Mouse (Mus musculus): ENCODE data around the gene Parp11. TPM values are rescaled to one million over a fixed set of nuclear protein-coding genes. Genes with fewer than 3 reads are reported as not detected.

Parp11 gene
- polyA plus RNA-seq, 1 experiment from 2014 or later, result 80.6 TPM

DNA sequence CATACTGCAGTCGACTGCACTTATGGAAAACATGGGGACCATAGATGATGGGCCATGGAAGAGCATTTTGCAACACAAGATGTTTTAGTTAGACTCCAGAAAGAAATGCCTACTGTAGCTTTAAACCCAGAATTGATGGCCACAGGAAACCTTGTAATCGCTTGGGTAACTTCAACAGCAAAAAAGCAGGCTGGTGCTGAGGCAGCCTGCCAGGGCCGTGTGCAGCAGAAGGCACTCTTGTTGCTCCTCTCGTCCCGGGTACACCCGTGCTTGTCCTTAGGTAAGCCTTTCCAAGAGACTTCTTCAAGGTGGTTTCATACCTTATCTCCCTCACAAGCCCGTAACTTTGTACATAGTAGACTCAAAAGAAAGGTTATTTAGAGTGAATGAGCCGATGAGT, 74.5 kb downstream of the Parp11 start:
- H3K27me3 ChIP-seq, result peaks cover 6% of the 10 kb centered on the region; the same call in 1 of the 2 replicates
- ATAC-seq (ENCODE audit: low FRiP score), result no peak
- WGBS, result 82% methylated on average over 8 of the region's 8 CpGs
- H3K4me1 ChIP-seq (replicated peaks), result no peaks in the 10 kb centered on the region
- H3K36me3 ChIP-seq, result no peaks in the 10 kb centered on the region
- H3K4me2 ChIP-seq, result no peak overlapping the region
- H3K4me3 ChIP-seq, result no peak overlapping the region
- H3K27ac ChIP-seq, result no peak overlapping the region
- H3K9me3 ChIP-seq, result no peaks in the 10 kb centered on the region
- no peak overlapping the region for H3K9ac ChIP-seq

DNA sequence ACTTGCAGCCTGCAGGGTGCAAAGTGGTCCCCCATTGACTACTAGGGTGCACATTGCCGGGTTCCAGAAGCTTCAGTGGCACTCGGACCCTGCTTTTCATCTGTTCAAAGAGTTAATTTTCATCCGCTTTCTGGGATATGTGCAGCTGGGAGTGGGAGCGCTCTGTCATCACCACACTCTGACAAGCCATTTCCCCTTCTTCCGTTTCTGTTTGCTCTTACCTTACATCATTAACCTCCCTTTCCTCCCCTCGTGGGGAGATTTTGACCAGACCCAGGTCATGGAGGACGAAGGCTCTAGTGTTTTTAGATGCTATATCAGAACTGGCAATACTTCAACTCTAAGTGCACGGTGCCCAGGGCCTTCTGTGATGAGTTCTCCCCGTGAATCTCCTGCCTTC, 75.7 kb downstream of the Parp11 start:
- Histone ChIP-seq H3K4me3 (no peak overlapping the region), H3K36me3 (no peaks in the 10 kb centered on the region), H3K9me3 (no peaks in the 10 kb centered on the region), H3K27ac (no peak overlapping the region), H3K4me1 (replicated peaks) (no peaks in the 10 kb centered on the region), H3K27me3 (peaks cover 6% of the 10 kb centered on the region; the same call in 1 of the 2 replicates), H3K4me2 (no peak overlapping the region), H3K9ac (no peak overlapping the region)
- no peak for ATAC-seq (ENCODE audit: low FRiP score)
- 77% methylated on average over 9 of the region's 9 CpGs for WGBS

DNA sequence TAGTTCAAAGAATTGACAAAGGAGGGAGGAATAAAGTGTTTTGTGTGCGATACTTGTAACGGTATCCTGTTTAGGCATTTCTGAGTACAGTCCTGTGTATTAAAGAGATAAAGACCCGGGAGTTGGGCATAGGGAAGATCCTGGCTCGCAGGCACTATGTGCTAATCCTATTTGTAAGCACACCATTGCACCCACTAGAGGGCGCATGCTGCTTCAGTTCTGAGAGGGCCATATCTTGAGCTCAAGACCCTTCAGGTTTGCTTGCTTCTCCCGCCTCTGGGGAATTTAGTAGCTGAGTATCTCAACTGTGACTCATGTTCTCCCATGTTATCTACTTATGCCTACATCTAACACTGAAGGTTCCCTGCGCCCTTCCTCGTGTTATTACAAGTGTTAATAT, 77.8 kb downstream of the Parp11 start:
- ATAC-seq (ENCODE audit: low FRiP score), result no peak
- Histone ChIP-seq H3K36me3 (no peaks in the 10 kb centered on the region), H3K9me3 (no peaks in the 10 kb centered on the region), H3K27ac (no peak overlapping the region), H3K4me3 (no peak overlapping the region), H3K9ac (no peak overlapping the region), H3K27me3 (peaks cover 6% of the 10 kb centered on the region; the same call in 1 of the 2 replicates), H3K4me1 (replicated peaks) (0 out of 2 replicates have a peak, but pooled peaks cover 2% of the 10 kb centered on the region), H3K4me2 (no peak overlapping the region)
- WGBS, result 39% methylated on average over 8 of the region's 8 CpGs

DNA sequence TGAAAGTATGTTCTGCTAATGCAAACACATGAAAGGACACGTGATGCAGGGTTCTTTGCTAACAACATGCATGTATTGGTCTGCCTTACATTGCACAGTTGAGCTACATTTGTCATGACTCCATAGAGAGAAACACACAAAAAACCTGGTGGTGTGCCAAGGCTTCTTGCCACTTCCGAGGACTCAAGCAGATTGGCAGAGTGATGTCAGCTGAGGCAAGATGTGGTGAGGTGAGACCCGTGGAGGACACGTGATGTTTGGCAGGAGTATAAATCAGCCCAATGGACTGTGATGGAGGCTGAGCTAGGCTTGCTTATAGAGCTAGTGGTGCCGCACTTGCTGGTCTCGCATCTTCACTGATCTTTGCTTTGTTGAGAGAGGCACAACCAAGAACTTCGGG, 82.0 kb downstream of the Parp11 start:
- Histone ChIP-seq H3K9ac (no peak overlapping the region), H3K9me3 (no peaks in the 10 kb centered on the region), H3K27ac (no peak overlapping the region), H3K4me3 (no peak overlapping the region), H3K27me3 (no peaks in the 10 kb centered on the region), H3K36me3 (no peaks in the 10 kb centered on the region), H3K4me2 (no peak overlapping the region), H3K4me1 (replicated peaks) (0 out of 2 replicates have a peak, but pooled peaks cover 5% of the 10 kb centered on the region)
- no peak for ATAC-seq (ENCODE audit: low FRiP score)
- WGBS, result 91% methylated on average over 7 of the region's 7 CpGs

DNA sequence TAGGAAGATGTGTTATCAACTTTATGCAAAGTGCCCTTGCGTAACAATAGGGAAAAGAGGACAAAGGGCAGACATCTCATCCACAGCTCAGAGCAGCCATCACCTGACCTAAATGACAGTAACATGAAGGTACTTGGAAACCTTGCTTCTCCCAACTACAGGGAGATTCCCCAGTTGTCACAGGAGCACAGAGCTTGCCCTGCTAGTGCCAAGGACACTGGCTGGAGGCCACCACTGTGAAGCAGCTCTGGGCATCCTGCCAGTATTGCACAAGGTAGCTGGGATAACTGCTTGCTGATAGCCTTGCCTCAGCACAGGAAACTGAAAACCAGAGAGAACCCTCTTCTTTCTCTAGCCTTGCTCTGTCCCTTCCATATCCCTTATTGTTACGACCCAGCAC, 82.8 kb downstream of the Parp11 start:
- Histone ChIP-seq H3K4me3 (no peak overlapping the region), H3K4me1 (replicated peaks) (0 out of 2 replicates have a peak, but pooled peaks cover 5% of the 10 kb centered on the region), H3K9ac (no peak overlapping the region), H3K36me3 (no peaks in the 10 kb centered on the region), H3K27me3 (no peaks in the 10 kb centered on the region), H3K9me3 (no peaks in the 10 kb centered on the region), H3K27ac (no peak overlapping the region), H3K4me2 (no peak overlapping the region)
- 80% methylated on average over 2 of the region's 2 CpGs for WGBS
- no peak for ATAC-seq (ENCODE audit: low FRiP score)

DNA sequence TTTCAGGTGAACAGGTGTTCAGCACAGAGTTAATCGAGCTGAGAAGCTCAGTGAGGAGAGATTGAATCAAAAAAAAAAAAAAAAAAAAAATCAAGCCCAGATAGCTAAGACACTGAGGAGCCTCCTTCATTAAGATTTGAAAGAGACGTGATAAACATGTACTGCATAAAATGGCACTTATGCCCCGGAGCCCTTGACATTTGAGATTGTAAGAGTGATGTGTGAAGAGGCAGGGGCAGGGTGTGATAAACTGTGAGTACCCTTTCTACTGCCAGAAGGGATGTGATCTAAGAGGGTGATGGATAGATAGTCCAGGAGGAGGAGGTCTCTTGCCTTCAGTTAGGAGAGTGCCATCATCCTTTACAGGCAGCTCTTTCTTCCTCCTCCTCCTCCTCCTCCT, 83.6 kb downstream of the Parp11 start:
- Histone ChIP-seq H3K27me3 (no peaks in the 10 kb centered on the region), H3K27ac (no peak overlapping the region), H3K4me3 (no peak overlapping the region), H3K9me3 (no peaks in the 10 kb centered on the region), H3K4me1 (replicated peaks) (0 out of 2 replicates have a peak, but pooled peaks cover 5% of the 10 kb centered on the region), H3K36me3 (no peaks in the 10 kb centered on the region), H3K4me2 (no peak overlapping the region), H3K9ac (no peak overlapping the region)
- WGBS, result 66% methylated on average over 3 of the region's 3 CpGs
- no peak for ATAC-seq (ENCODE audit: low FRiP score)

DNA sequence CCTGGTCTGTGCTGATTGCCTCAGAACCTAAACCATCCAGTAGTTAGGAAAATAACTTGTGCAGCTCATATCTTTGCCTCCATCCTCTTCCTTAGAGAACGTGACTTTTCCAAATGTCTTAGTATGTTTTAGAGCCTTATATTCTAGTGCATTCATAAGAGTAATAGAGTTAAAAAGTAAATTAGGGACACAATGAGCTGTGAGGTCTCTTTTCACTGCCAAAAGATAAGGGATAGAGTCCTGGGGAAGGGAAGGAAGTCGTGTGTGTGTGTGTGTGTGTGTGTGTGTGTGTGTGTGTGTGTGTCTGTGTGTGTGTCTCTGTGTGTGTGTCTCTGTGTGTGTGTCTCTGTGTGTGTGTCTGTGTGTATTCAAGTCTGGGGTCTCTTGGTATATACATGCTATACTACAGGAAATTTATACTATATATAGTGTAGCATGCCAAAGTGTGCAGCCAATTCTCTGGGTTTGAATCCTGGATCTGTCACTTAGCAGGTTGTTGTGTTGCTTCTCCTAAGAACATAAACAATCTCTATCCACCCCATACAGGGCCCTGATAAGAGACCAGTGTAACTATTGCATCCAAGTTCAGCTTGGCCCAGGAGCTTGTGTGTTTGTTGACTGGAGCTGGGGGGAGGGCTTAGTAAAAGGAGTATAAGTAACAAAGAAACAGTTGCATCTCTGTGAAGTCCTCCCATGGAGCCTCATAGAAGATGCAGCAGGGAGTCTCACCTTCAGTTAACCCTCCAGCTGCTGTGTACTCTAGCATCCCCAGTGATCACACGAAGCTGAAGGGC, 85.0 kb downstream of the Parp11 start:
- WGBS, result 54% methylated on average over 3 of the region's 3 CpGs
- ATAC-seq (ENCODE audit: low FRiP score), result no peak
- H3K9me3 ChIP-seq, result no peaks in the 10 kb centered on the region

DNA sequence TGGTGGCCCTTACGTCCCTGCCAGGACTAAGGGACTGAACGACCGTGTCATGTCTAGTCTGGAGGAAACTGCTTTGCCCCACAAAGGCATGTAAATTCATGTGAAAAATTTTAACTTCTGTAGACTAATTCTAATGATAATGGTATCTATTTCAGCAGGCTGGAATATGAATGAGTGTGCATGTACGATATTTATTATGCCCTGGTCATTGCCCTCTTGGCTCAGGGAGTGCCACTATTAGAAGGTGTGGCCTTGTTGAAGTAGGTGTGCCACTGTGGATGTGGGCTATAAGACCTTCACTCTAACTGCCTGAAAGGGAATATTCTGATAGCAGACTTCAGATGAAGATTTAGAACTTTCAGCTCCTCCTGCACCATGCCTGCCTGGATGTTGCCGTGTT, 85.7 kb downstream of the Parp11 start:
- H3K4me3 ChIP-seq, result no peak overlapping the region
- WGBS, result 86% methylated on average over 5 of the region's 5 CpGs

More for the DNA sequence above, 85.0 kb downstream of the Parp11 start:
- Histone ChIP-seq H3K27ac (no peak overlapping the region), H3K4me1 (replicated peaks) (0 out of 2 replicates have a peak, but pooled peaks cover 5% of the 10 kb centered on the region), H3K4me3 (no peak overlapping the region), H3K4me2 (no peak overlapping the region), H3K9ac (no peak overlapping the region), H3K36me3 (no peaks in the 10 kb centered on the region), H3K27me3 (no peaks in the 10 kb centered on the region)

DNA sequence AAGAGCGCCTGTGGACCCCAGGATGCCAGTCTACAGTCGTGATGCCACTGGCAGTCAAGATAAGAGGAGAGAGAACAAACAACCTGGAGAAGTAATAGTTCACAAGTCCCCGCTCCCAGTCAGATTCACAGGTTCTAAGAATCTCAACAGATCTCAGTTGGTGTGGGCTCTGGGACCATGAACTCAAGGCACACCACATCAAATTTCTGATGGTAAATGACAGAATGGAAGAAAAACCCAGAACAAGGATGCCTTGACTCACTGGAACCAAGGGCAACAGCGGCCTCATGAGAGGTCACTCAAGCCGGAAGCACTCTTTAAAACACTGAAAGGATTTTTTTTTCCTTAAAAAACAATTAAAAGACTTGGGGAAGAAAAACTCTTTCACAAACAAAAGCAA, 87.1 kb downstream of the Parp11 start:
- Histone ChIP-seq H3K4me3 (no peak overlapping the region), H3K27ac (no peak overlapping the region), H3K9me3 (no peaks in the 10 kb centered on the region), H3K36me3 (no peaks in the 10 kb centered on the region), H3K4me1 (replicated peaks) (0 out of 2 replicates have a peak, but pooled peaks cover 5% of the 10 kb centered on the region), H3K27me3 (no peaks in the 10 kb centered on the region), H3K4me2 (no peak overlapping the region), H3K9ac (no peak overlapping the region)
- WGBS, result 88% methylated on average over 5 of the region's 5 CpGs
- ATAC-seq (ENCODE audit: low FRiP score), result no peak

More for the DNA sequence above, 85.7 kb downstream of the Parp11 start:
- no peak for ATAC-seq (ENCODE audit: low FRiP score)
- H3K27me3 ChIP-seq, result no peaks in the 10 kb centered on the region
- no peaks in the 10 kb centered on the region for H3K36me3 ChIP-seq
- no peak overlapping the region for H3K27ac ChIP-seq
- 0 out of 2 replicates have a peak, but pooled peaks cover 5% of the 10 kb centered on the region for H3K4me1 ChIP-seq (replicated peaks)
- no peak overlapping the region for H3K4me2 ChIP-seq
- no peaks in the 10 kb centered on the region for H3K9me3 ChIP-seq
- no peak overlapping the region for H3K9ac ChIP-seq

DNA sequence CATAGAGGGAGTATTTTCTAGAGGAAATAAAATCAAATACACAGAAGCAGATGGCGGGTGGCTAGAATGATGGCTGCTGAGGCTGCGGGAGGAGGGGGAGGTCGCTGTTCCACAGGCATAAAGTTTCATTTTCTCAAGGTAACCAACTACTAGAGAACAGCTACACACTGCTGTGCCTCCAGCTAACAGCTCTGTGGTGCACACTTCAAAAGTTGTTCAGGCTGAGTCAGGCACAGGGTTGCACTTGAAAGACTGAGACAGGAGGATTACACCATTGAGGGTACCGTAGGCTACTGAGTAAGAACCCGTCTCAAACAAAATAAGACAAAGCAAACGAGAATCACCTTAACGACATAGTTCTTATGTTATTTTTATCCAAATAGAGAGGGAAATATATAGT, 90.4 kb downstream of the Parp11 start:
- no peak overlapping the region for H3K27ac ChIP-seq
- no peak overlapping the region for H3K9ac ChIP-seq
- H3K27me3 ChIP-seq, result 0 out of 2 replicates have a peak, but pooled peaks cover 5% of the 10 kb centered on the region
- no peak for ATAC-seq (ENCODE audit: low FRiP score)
- no peaks in the 10 kb centered on the region for H3K9me3 ChIP-seq
- H3K4me2 ChIP-seq, result no peak overlapping the region
- no peak overlapping the region for H3K4me3 ChIP-seq
- H3K4me1 ChIP-seq (replicated peaks), result peaks cover under 1% of the 10 kb centered on the region; the same call in 1 of the 2 replicates
- H3K36me3 ChIP-seq, result no peaks in the 10 kb centered on the region
- WGBS, result 90% methylated on average over 7 of the region's 7 CpGs

DNA sequence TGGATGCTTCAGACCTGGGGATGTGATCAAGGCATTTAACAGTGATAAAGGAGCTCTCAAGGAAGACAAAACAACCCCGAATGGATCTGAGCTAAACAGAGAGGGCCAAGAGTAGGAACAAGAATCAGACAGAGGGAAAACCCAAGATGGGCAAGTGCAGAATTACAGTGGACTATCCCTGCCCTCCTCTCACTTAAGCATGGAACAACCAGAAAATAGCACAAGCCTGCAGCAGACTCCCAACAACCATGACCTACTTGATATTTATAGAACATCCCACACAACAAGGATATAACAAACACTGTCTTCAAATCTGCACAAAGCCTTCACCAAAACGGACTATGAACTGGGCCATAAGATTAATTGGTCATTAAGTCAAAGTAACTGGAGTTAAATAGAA, 91.5 kb downstream of the Parp11 start:
- 0 out of 2 replicates have a peak, but pooled peaks cover 8% of the 10 kb centered on the region for H3K27me3 ChIP-seq
- 60% methylated on average over 2 of the region's 2 CpGs for WGBS
- ATAC-seq (ENCODE audit: low FRiP score), result no peak
- peaks cover 4% of the 10 kb centered on the region; the same call in 1 of the 2 replicates for H3K4me1 ChIP-seq (replicated peaks)
- H3K27ac ChIP-seq, result no peak overlapping the region
- H3K9ac ChIP-seq, result no peak overlapping the region
- H3K36me3 ChIP-seq, result no peaks in the 10 kb centered on the region
- H3K4me3 ChIP-seq, result no peak overlapping the region
- H3K9me3 ChIP-seq, result no peaks in the 10 kb centered on the region
- H3K4me2 ChIP-seq, result no peak overlapping the region

DNA sequence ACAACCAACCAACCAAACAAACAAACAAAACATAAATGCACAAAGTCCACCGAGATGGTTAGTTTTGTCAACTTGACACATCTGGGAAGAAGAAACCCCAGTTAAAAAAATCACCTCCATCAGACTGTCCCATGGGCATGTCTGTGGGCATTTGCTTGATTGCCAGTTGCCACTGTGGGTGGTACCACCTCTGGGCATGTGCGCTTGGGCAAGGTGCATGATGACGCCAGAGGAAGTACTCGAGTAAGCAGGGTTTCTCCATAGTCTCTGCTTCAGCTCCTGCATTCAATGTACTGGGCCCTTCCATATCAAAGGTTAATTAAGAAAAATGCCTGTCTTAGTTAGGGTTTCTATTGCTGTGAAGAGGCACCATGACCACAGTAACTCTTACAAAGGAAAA, 92.6 kb downstream of the Parp11 start:
- WGBS, result 91% methylated on average over 4 of the region's 4 CpGs
- Histone ChIP-seq H3K27ac (no peak overlapping the region), H3K36me3 (no peaks in the 10 kb centered on the region), H3K4me2 (no peak overlapping the region), H3K4me3 (no peak overlapping the region), H3K9ac (no peak overlapping the region), H3K27me3 (0 out of 2 replicates have a peak, but pooled peaks cover 11% of the 10 kb centered on the region), H3K4me1 (replicated peaks) (peaks cover 4% of the 10 kb centered on the region; the same call in 1 of the 2 replicates), H3K9me3 (no peaks in the 10 kb centered on the region)
- ATAC-seq (ENCODE audit: low FRiP score), result no peak

DNA sequence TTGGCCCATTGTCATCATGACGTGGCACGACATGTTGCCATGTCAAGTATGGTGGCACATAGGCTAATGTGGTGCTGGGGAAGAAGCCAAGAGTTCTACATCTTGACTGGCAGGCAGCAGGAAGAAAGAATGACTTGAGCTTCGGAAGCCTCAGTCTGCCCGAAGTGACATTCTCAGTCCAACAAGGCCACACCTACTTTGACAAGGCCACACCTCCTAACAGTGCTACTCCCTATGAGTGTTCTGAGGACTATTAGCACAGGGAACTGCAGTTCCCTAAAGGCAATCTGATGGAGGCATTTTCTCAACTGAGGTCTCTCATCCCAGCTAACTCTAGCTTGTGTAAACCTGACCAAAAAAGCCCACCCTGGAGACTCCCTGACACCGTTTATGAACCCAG, 93.0 kb downstream of the Parp11 start:
- ATAC-seq (ENCODE audit: low FRiP score), result no peak
- no peak overlapping the region for H3K27ac ChIP-seq
- H3K9ac ChIP-seq, result no peak overlapping the region
- no peak overlapping the region for H3K4me2 ChIP-seq
- peaks cover 4% of the 10 kb centered on the region; the same call in 1 of the 2 replicates for H3K4me1 ChIP-seq (replicated peaks)
- H3K27me3 ChIP-seq, result 0 out of 2 replicates have a peak, but pooled peaks cover 11% of the 10 kb centered on the region
- H3K36me3 ChIP-seq, result no peaks in the 10 kb centered on the region
- no peaks in the 10 kb centered on the region for H3K9me3 ChIP-seq
- no peak overlapping the region for H3K4me3 ChIP-seq
- 78% methylated on average over 5 of the region's 5 CpGs for WGBS

Measured in hindbrain, embryonic 13.5 days (tissue).